In the genomic region with DNA sequence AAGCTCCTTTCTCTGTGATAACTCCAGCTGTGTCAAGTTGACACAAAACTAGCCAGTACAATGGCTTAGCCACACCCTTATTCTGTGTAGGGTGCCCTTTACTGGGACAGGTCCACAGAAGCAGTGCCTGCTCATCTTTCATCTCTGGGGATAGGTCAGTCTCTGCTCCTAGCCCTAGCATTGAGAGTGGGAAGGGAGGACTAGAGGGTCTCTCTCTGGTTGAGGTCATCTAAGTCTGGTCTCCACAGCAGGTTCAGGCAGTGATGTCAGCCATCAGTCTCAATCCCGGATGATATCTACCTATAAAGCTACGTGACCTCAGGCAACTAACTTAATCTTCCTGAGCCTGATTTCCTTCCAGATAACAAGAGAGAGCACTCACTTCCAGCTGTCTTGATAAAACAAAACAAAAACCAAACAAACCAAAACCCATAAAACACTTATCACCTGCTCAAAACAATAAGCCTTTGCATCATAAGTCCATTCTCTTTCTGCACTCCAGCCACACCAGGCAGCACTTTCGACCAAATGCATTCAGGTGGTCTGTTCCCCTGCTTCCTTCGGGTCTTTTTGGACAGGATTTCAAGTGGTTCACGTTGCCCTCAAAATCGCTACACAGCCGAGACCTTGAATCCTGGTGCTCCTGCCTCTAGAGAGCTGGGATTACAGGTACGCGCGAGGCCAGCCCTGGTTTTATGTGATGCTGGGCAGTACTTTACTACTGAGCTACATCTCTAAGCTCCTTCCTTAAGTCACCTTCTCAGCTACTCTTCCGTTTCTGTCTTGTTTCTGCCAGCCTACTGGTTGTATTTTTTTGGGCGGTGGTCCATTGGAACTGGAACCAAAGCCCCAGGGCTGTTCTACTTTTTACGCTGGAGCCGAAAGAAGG, we compare ENCODE assay signal across 7 mouse cellular contexts. TPM values are rescaled to one million over a fixed set of nuclear protein-coding genes. Genes with fewer than 3 reads are reported as not detected.
A peak's percentile ranks its signal among the peaks of the same experiment; 100 is the strongest.
DNase-seq lines count a peak whose midpoint lies in the region; ATAC-seq and TF ChIP-seq lines count a peak whose summit lies in the region.

No protein-coding gene starts in this region.

- 12% methylated on average over 14 of the region's 14 CpGs for WGBS in neural tube, embryonic 11.5 days
- WGBS in limb, embryonic 12.5 days = 10% methylated on average over 14 of the region's 14 CpGs
- WGBS in small intestine, adult 2 months = 2% methylated on average over 14 of the region's 14 CpGs

- H3K4me1 ChIP-seq in neural tube, embryonic 11.5 days (ENCODE audit: control insufficient read depth, insufficient read depth, low read length) = peaks cover 11% of the 10 kb centered on the region
- peaks cover 11% of the 10 kb centered on the region for H3K4me1 ChIP-seq in embryonic fibroblast, embryonic 13.5 days (ENCODE audit: control insufficient read depth, insufficient read depth, low read length)
- H3K4me1 ChIP-seq in limb, embryonic 12.5 days (replicated peaks) = peaks cover 20% of the 10 kb centered on the region
- H3K4me1 ChIP-seq in small intestine, adult 2 months (ENCODE audit: control insufficient read depth, insufficient read depth, insufficient read length, low read length) = peaks cover 7% of the 10 kb centered on the region; the same call in 1 of the 2 replicates

- no peak for DNase-seq in neural tube, embryonic 11.5 days (ENCODE audit: low spot score)
- DNase-seq in neural tube, embryonic 10.5 days (ENCODE audit: extremely low spot score, low spot score) = no peak
- no peak for DNase-seq in spleen, postnatal 4 days (ENCODE audit: low spot score in 2 of 2)

- no peaks in the 10 kb centered on the region; the same call in 1 of the 2 replicates for H3K36me3 ChIP-seq in neural tube, embryonic 11.5 days (ENCODE audit: control insufficient read depth, insufficient read depth, low read length)
- H3K36me3 ChIP-seq in limb, embryonic 12.5 days = peaks cover 9% of the 10 kb centered on the region
- no peaks in the 10 kb centered on the region for H3K36me3 ChIP-seq in small intestine, adult 2 months (ENCODE audit: control insufficient read depth, insufficient read depth, low read length)

- no peak for TF ChIP-seq CTCF in embryonic fibroblast, embryonic 13.5 days (IDR thresholded peaks at IDR 0.05; ENCODE audit: borderline replicate concordance, insufficient read depth, low read length)
- TF ChIP-seq CTCF in small intestine, adult 2 months (IDR thresholded peaks at IDR 0.05; ENCODE audit: extremely low read depth, insufficient read length, insufficient replicate concordance, low read depth, low read length) = no peak; the same call in 1 of the 2 replicates

- H3K4me2 ChIP-seq in neural tube, embryonic 11.5 days (ENCODE audit: low read depth) = peak overlapping the region; percentile 57
- H3K4me2 ChIP-seq in limb, embryonic 12.5 days = peak overlapping the region; percentile 62

- peak overlapping the region; percentile 34 for H3K4me3 ChIP-seq in neural tube, embryonic 11.5 days (ENCODE audit: low read depth, low read length)
- H3K4me3 ChIP-seq in embryonic fibroblast, embryonic 13.5 days (ENCODE audit: insufficient read depth, low read length) = peak overlapping the region; percentile 41
- H3K4me3 ChIP-seq in limb, embryonic 12.5 days (replicated peaks) = peak overlapping the region; percentile 44
- H3K4me3 ChIP-seq in small intestine, adult 2 months (ENCODE audit: low read depth, low read length) = peak overlapping the region; percentile 63

- peak; percentile 23; the same call in 1 of the 2 replicates for ATAC-seq in neural tube, embryonic 11.5 days (ENCODE audit: insufficient read depth, low FRiP score, low TSS enrichment)
- peak; percentile 48; the same call in 1 of the 2 replicates for ATAC-seq in limb, embryonic 12.5 days (ENCODE audit: insufficient number of reproducible peaks, insufficient read depth, low FRiP score, low TSS enrichment, low read depth)
- ATAC-seq in erythroid progenitor cell, adult 5-6 weeks (replicated peaks; ENCODE audit: low FRiP score, poor library complexity, severe bottlenecking) = no peak; the same call in 1 of the 2 replicates

- H3K9ac ChIP-seq in neural tube, embryonic 11.5 days (ENCODE audit: low read length) = peak overlapping the region; percentile 60
- peak overlapping the region; percentile 53 for H3K9ac ChIP-seq in limb, embryonic 12.5 days (replicated peaks)

- TF ChIP-seq POLR2A in embryonic fibroblast, embryonic 13.5 days (IDR thresholded peaks at IDR 0.05; ENCODE audit: low read depth, low read length) = no peak
- TF ChIP-seq POLR2A in small intestine, adult 2 months (IDR thresholded peaks at IDR 0.05; ENCODE audit: low read depth, low read length) = no peak

- peak overlapping the region; percentile 76 for H3K27ac ChIP-seq in neural tube, embryonic 11.5 days (ENCODE audit: low read depth, low read length)
- peak overlapping the region; percentile 62 for H3K27ac ChIP-seq in embryonic fibroblast, embryonic 13.5 days (ENCODE audit: insufficient read depth, low read length)
- peak overlapping the region; percentile 92 for H3K27ac ChIP-seq in limb, embryonic 12.5 days
- H3K27ac ChIP-seq in small intestine, adult 2 months (ENCODE audit: insufficient read depth, low read depth, low read length) = peak overlapping the region; percentile 75

- H3K27me3 ChIP-seq in neural tube, embryonic 11.5 days (ENCODE audit: control insufficient read depth, insufficient read depth, low read length) = no peaks in the 10 kb centered on the region
- no peaks in the 10 kb centered on the region for H3K27me3 ChIP-seq in limb, embryonic 12.5 days
- H3K27me3 ChIP-seq in small intestine, adult 2 months (ENCODE audit: control insufficient read depth, insufficient read depth, low read length) = no peaks in the 10 kb centered on the region

- H3K9me3 ChIP-seq in neural tube, embryonic 11.5 days (ENCODE audit: control insufficient read depth, low read length) = no peaks in the 10 kb centered on the region
- no peaks in the 10 kb centered on the region for H3K9me3 ChIP-seq in limb, embryonic 12.5 days

RNA-seq across cellular contexts. Expression of a gene that starts 8.6 kb away (rescaled TPM):
- polyA plus RNA-seq in neural tube, embryonic 11.5 days (2014; fragmentation: Nextera tagmentation; extraction: Ambion mirVana) = 32.4 and 37.0 TPM in 2 replicates
- polyA plus RNA-seq in embryonic fibroblast, embryonic 13.5 days (2011; ENCODE audit: insufficient read length, low read depth, missing spikeins) = 52.2 and 64.0 TPM in 2 replicates
- 28.4 and 32.6 TPM in 2 replicates for polyA plus RNA-seq in limb, embryonic 12.5 days (2016; fragmentation: Nextera tagmentation; extraction: Ambion mirVana)
- polyA plus RNA-seq in small intestine, adult 2 months (2012; rRNA removed) = 8.6 and 10.1 TPM in 2 replicates
- not detected in 2 replicates for total RNA-seq in erythroid progenitor cell, adult 5-6 weeks (2015; ENCODE audit: low replicate concordance)
- not detected in 2 replicates for total RNA-seq in erythroid progenitor cell, adult 5-6 weeks (2017; ENCODE audit: low replicate concordance)

RNA-seq across cellular contexts. Expression of a gene that starts 26.2 kb away (rescaled TPM):
- 16.1 and 17.8 TPM in 2 replicates for polyA plus RNA-seq in neural tube, embryonic 11.5 days (2014; fragmentation: Nextera tagmentation; extraction: Ambion mirVana)
- polyA plus RNA-seq in embryonic fibroblast, embryonic 13.5 days (2011; ENCODE audit: insufficient read length, low read depth, missing spikeins) = 3.4 and 6.9 TPM in 2 replicates
- polyA plus RNA-seq in limb, embryonic 12.5 days (2016; fragmentation: Nextera tagmentation; extraction: Ambion mirVana) = 29.1 and 31.0 TPM in 2 replicates
- polyA plus RNA-seq in small intestine, adult 2 months (2012; rRNA removed) = 4.0 and 8.3 TPM in 2 replicates
- 4.6 and 7.6 TPM in 2 replicates for total RNA-seq in erythroid progenitor cell, adult 5-6 weeks (2015; ENCODE audit: low replicate concordance)
- 1.7 and 2.7 TPM in 2 replicates for total RNA-seq in erythroid progenitor cell, adult 5-6 weeks (2017; ENCODE audit: low replicate concordance)

RNA-seq across cellular contexts. Expression of a gene that starts 38.9 kb away (rescaled TPM):
- 94.3 and 108 TPM in 2 replicates for polyA plus RNA-seq in neural tube, embryonic 11.5 days (2014; fragmentation: Nextera tagmentation; extraction: Ambion mirVana)
- polyA plus RNA-seq in embryonic fibroblast, embryonic 13.5 days (2011; ENCODE audit: insufficient read length, low read depth, missing spikeins) = 30.5 and 33.1 TPM in 2 replicates
- polyA plus RNA-seq in limb, embryonic 12.5 days (2016; fragmentation: Nextera tagmentation; extraction: Ambion mirVana) = 111 and 120 TPM in 2 replicates
- 6.0 and 8.7 TPM in 2 replicates for polyA plus RNA-seq in small intestine, adult 2 months (2012; rRNA removed)
- 9.4 and 16.8 TPM in 2 replicates for total RNA-seq in erythroid progenitor cell, adult 5-6 weeks (2015; ENCODE audit: low replicate concordance)
- 3.9 and 9.6 TPM in 2 replicates for total RNA-seq in erythroid progenitor cell, adult 5-6 weeks (2017; ENCODE audit: low replicate concordance)

RNA-seq across cellular contexts. Expression of a gene that starts 44.3 kb away (rescaled TPM):
- polyA plus RNA-seq in neural tube, embryonic 11.5 days (2014; fragmentation: Nextera tagmentation; extraction: Ambion mirVana) = 31.1 and 35.7 TPM in 2 replicates
- 3.9 and 5.9 TPM in 2 replicates for polyA plus RNA-seq in embryonic fibroblast, embryonic 13.5 days (2011; ENCODE audit: insufficient read length, low read depth, missing spikeins)
- 36.9 and 40.7 TPM in 2 replicates for polyA plus RNA-seq in limb, embryonic 12.5 days (2016; fragmentation: Nextera tagmentation; extraction: Ambion mirVana)
- 0.18 and 0.25 TPM in 2 replicates for polyA plus RNA-seq in small intestine, adult 2 months (2012; rRNA removed)
- total RNA-seq in erythroid progenitor cell, adult 5-6 weeks (2015; ENCODE audit: low replicate concordance) = 2.9 TPM in 1 of 2 replicates, not detected in the other
- 1.4 TPM in 1 of 2 replicates, not detected in the other for total RNA-seq in erythroid progenitor cell, adult 5-6 weeks (2017; ENCODE audit: low replicate concordance)

RNA-seq across cellular contexts. Expression of a gene that starts 53.9 kb away (rescaled TPM):
- polyA plus RNA-seq in neural tube, embryonic 11.5 days (2014; fragmentation: Nextera tagmentation; extraction: Ambion mirVana) = 10.5 and 11.1 TPM in 2 replicates
- polyA plus RNA-seq in embryonic fibroblast, embryonic 13.5 days (2011; ENCODE audit: insufficient read length, low read depth, missing spikeins) = 72.1 and 79.5 TPM in 2 replicates
- 29.4 and 30.4 TPM in 2 replicates for polyA plus RNA-seq in limb, embryonic 12.5 days (2016; fragmentation: Nextera tagmentation; extraction: Ambion mirVana)
- polyA plus RNA-seq in small intestine, adult 2 months (2012; rRNA removed) = 6.5 and 7.8 TPM in 2 replicates
- not detected in 2 replicates for total RNA-seq in erythroid progenitor cell, adult 5-6 weeks (2015; ENCODE audit: low replicate concordance)
- total RNA-seq in erythroid progenitor cell, adult 5-6 weeks (2017; ENCODE audit: low replicate concordance) = not detected in 2 replicates
